8 mouse cellular contexts compared by ENCODE assay signal in the genomic region with DNA sequence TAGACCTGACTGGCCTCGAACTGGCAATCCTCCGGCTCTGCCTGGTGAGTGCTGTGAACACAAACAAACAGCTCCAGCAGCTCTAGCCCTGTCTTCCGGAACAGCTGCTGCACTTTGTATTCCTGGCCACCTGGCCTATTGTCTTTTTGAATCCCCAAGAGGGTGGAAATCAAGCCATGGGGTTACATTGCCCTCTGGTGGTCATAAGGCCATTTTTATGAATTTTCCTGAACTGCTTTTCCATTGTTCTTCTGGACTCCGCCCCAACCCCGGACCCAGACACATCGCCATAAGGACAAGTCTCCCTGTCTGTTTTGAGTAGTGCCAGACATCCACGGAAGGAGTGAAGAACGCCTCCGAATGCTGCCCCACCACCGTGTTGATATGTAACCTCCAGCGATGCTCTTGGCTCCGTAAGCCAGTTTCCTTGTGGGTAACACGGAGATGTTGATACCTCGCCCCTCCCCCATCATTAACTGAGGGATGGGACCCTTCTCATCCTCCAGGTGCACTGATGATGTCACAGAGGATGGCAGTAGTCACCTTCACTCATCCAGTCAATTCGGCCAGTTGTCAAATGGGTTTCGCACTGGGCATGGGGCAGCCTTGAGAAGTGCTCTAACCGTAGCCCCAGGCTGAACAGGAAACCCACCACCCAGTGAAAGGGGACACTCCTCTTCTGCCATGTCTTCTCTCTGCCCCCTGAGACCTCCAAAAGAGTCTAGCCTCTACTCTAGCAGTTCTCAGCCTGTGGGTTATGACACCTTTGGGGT. TPM values are rescaled to one million over a fixed set of nuclear protein-coding genes. Genes with fewer than 3 reads are reported as not detected.
DNase-seq lines count a peak whose midpoint lies in the region; ATAC-seq and TF ChIP-seq lines count a peak whose summit lies in the region.

No protein-coding gene starts in this region.

- peaks cover 13% of the 10 kb centered on the region for H3K4me1 ChIP-seq in embryonic facial prominence, embryonic 10.5 days
- H3K4me1 ChIP-seq in limb, embryonic 10.5 days: peaks cover 14% of the 10 kb centered on the region
- H3K4me1 ChIP-seq in midbrain, embryonic 13.5 days (replicated peaks): peaks cover 10% of the 10 kb centered on the region
- H3K4me1 ChIP-seq in small intestine, adult 2 months (ENCODE audit: control insufficient read depth, insufficient read depth, insufficient read length, low read length): no peaks in the 10 kb centered on the region; the same call in 1 of the 2 replicates

- H3K9ac ChIP-seq in midbrain, embryonic 13.5 days (replicated peaks): peak overlapping the region; percentile 51

- H3K36me3 ChIP-seq in embryonic facial prominence, embryonic 10.5 days (replicated peaks): no peaks in the 10 kb centered on the region
- H3K36me3 ChIP-seq in limb, embryonic 10.5 days: no peaks in the 10 kb centered on the region
- H3K36me3 ChIP-seq in midbrain, embryonic 13.5 days: no peaks in the 10 kb centered on the region
- no peaks in the 10 kb centered on the region for H3K36me3 ChIP-seq in small intestine, adult 2 months (ENCODE audit: control insufficient read depth, insufficient read depth, low read length)

- H3K4me2 ChIP-seq in midbrain, embryonic 13.5 days (replicated peaks): peak overlapping the region; percentile 49

- no peaks in the 10 kb centered on the region for H3K9me3 ChIP-seq in embryonic facial prominence, embryonic 10.5 days
- H3K9me3 ChIP-seq in limb, embryonic 10.5 days (replicated peaks): no peaks in the 10 kb centered on the region
- H3K9me3 ChIP-seq in midbrain, embryonic 13.5 days: no peaks in the 10 kb centered on the region

- H3K27me3 ChIP-seq in embryonic facial prominence, embryonic 10.5 days (replicated peaks; ENCODE audit: low read depth, poor library complexity, severe bottlenecking): no peaks in the 10 kb centered on the region
- peaks cover 7% of the 10 kb centered on the region; the same call in 1 of the 2 replicates for H3K27me3 ChIP-seq in limb, embryonic 10.5 days (ENCODE audit: low read depth, poor library complexity, severe bottlenecking)
- H3K27me3 ChIP-seq in midbrain, embryonic 13.5 days: no peaks in the 10 kb centered on the region
- H3K27me3 ChIP-seq in small intestine, adult 2 months (ENCODE audit: control insufficient read depth, insufficient read depth, low read length): no peaks in the 10 kb centered on the region

- H3K27ac ChIP-seq in embryonic facial prominence, embryonic 10.5 days (replicated peaks): peak overlapping the region; percentile 88
- peak overlapping the region; percentile 90 for H3K27ac ChIP-seq in limb, embryonic 10.5 days
- peak overlapping the region; percentile 71 for H3K27ac ChIP-seq in midbrain, embryonic 13.5 days
- H3K27ac ChIP-seq in small intestine, adult 2 months (ENCODE audit: insufficient read depth, low read depth, low read length): no peak overlapping the region

- 14% methylated on average over 17 of the region's 17 CpGs for WGBS in embryonic facial prominence, embryonic 10.5 days
- 16% methylated on average over 17 of the region's 17 CpGs for WGBS in limb, embryonic 10.5 days
- WGBS in midbrain, embryonic 13.5 days: 16% methylated on average over 17 of the region's 17 CpGs
- 16% methylated on average over 17 of the region's 17 CpGs for WGBS in small intestine, adult 2 months

- H3K4me3 ChIP-seq in embryonic facial prominence, embryonic 10.5 days: peak overlapping the region; percentile 54
- H3K4me3 ChIP-seq in limb, embryonic 10.5 days: peak overlapping the region; percentile 53
- H3K4me3 ChIP-seq in midbrain, embryonic 13.5 days (replicated peaks): peak overlapping the region; percentile 25
- H3K4me3 ChIP-seq in small intestine, adult 2 months (ENCODE audit: low read depth, low read length): peak overlapping the region; percentile 12; the same call in 1 of the 2 replicates

- ATAC-seq in midbrain, embryonic 13.5 days: peak; percentile 92

- peak; percentile 75; the same call in 1 of the 2 replicates for TF ChIP-seq CTCF in small intestine, adult 2 months (IDR thresholded peaks at IDR 0.05; ENCODE audit: extremely low read depth, insufficient read length, insufficient replicate concordance, low read depth, low read length)

- peak; percentile 75 for DNase-seq in urinary bladder, postnatal 14 days (ENCODE audit: low spot score)
- DNase-seq in urinary bladder, adult 2 months (ENCODE audit: low spot score): no peak
- peak; percentile 85 for DNase-seq in embryonic facial prominence, embryonic 10.5 days (ENCODE audit: low spot score)
- peak; percentile 97 for DNase-seq in heart, adult 11 months
- DNase-seq in kidney, adult 11 months: peak; percentile 73
- DNase-seq in limb, embryonic 10.5 days (ENCODE audit: low spot score): peak; percentile 86

- TF ChIP-seq POLR2A in small intestine, adult 2 months (IDR thresholded peaks at IDR 0.05; ENCODE audit: low read depth, low read length): no peak

RNA-seq across cellular contexts. Expression of gene AI467606, which starts 13.6 kb away (rescaled TPM):
- 4.4 and 6.0 TPM in 2 replicates for polyA plus RNA-seq in urinary bladder, adult 2 months (2012; rRNA removed)
- 0.54 and 1.4 TPM in 2 replicates for polyA plus RNA-seq in embryonic facial prominence, embryonic 10.5 days (2016; fragmentation: Nextera tagmentation; extraction: Ambion mirVana)
- polyA plus RNA-seq in limb, embryonic 10.5 days (2016; fragmentation: Nextera tagmentation; extraction: Ambion mirVana): 0.36 and 0.86 TPM in 2 replicates
- 0.90 and 1.5 TPM in 2 replicates for polyA plus RNA-seq in midbrain, embryonic 13.5 days (2015; fragmentation: Nextera tagmentation; extraction: Ambion mirVana)
- polyA plus RNA-seq in small intestine, adult 2 months (2012; rRNA removed): 21.2 and 22.7 TPM in 2 replicates

RNA-seq across cellular contexts. Expression of gene Qprt, which starts 17.3 kb away (rescaled TPM):
- 0.80 and 0.81 TPM in 2 replicates for polyA plus RNA-seq in urinary bladder, adult 2 months (2012; rRNA removed)
- 3.7 and 4.1 TPM in 2 replicates for polyA plus RNA-seq in embryonic facial prominence, embryonic 10.5 days (2016; fragmentation: Nextera tagmentation; extraction: Ambion mirVana)
- polyA plus RNA-seq in limb, embryonic 10.5 days (2016; fragmentation: Nextera tagmentation; extraction: Ambion mirVana): 1.7 TPM in 2 replicates
- polyA plus RNA-seq in midbrain, embryonic 13.5 days (2015; fragmentation: Nextera tagmentation; extraction: Ambion mirVana): 0.79 and 0.98 TPM in 2 replicates
- 0.37 and 1.7 TPM in 2 replicates for polyA plus RNA-seq in small intestine, adult 2 months (2012; rRNA removed)

RNA-seq across cellular contexts. Expression of gene Zg16, which starts 17.6 kb away (rescaled TPM):
- polyA plus RNA-seq in urinary bladder, adult 2 months (2012; rRNA removed): 0.15 and 0.34 TPM in 2 replicates
- not detected in 2 replicates for polyA plus RNA-seq in embryonic facial prominence, embryonic 10.5 days (2016; fragmentation: Nextera tagmentation; extraction: Ambion mirVana)
- not detected in 2 replicates for polyA plus RNA-seq in limb, embryonic 10.5 days (2016; fragmentation: Nextera tagmentation; extraction: Ambion mirVana)
- not detected in 2 replicates for polyA plus RNA-seq in midbrain, embryonic 13.5 days (2015; fragmentation: Nextera tagmentation; extraction: Ambion mirVana)
- polyA plus RNA-seq in small intestine, adult 2 months (2012; rRNA removed): 4,647 and 5,350 TPM in 2 replicates

RNA-seq across cellular contexts. Expression of gene Spn, which starts 32.9 kb away (rescaled TPM):
- polyA plus RNA-seq in urinary bladder, adult 2 months (2012; rRNA removed): 1.2 and 1.9 TPM in 2 replicates
- 0.04 and 0.09 TPM in 2 replicates for polyA plus RNA-seq in embryonic facial prominence, embryonic 10.5 days (2016; fragmentation: Nextera tagmentation; extraction: Ambion mirVana)
- 0.09 and 0.18 TPM in 2 replicates for polyA plus RNA-seq in limb, embryonic 10.5 days (2016; fragmentation: Nextera tagmentation; extraction: Ambion mirVana)
- 0.06 and 0.09 TPM in 2 replicates for polyA plus RNA-seq in midbrain, embryonic 13.5 days (2015; fragmentation: Nextera tagmentation; extraction: Ambion mirVana)
- 2.4 and 3.9 TPM in 2 replicates for polyA plus RNA-seq in small intestine, adult 2 months (2012; rRNA removed)

Comparison
In these comparisons a context has a peak if more than half of its experiments do, and no peak if none do; other contexts are left out.
1. RNA of gene Zg16, which starts 17.6 kb away (polyA plus RNA-seq): 4,647 to 5,350 TPM in small intestine, adult 2 months; 0.15 to 0.34 TPM in urinary bladder, adult 2 months, not detected in embryonic facial prominence, embryonic 10.5 days, not detected in limb, embryonic 10.5 days and not detected in midbrain, embryonic 13.5 days; every median in the first group is over 1,000 times any median in the second.
2. Peak in every context shown above with its lines, with median percentiles within 50 percentile points of each other: H3K4me3 ChIP-seq.